Mouse (Mus musculus) C2C12 (cell line): Measurements from ENCODE around the gene Gramd1b. TPM values are rescaled to one million over a fixed set of nuclear protein-coding genes. Genes with fewer than 3 reads are reported as not detected.

Experiments
- H3K27me3 ChIP-seq: one replicate; pipeline ENCODE4 v1.6.1; 2011; ENCODE audit not compliant: control insufficient read depth, insufficient read depth, insufficient read length
- H3K36me3 ChIP-seq: one replicate; pipeline ENCODE4 v1.6.1; 2011; ENCODE audit not compliant: control insufficient read depth, insufficient read depth
- H3K4me3 ChIP-seq: one replicate; pipeline ENCODE4 v1.5.1; 2011; ENCODE audit warnings: mild to moderate bottlenecking, control low read depth; ENCODE audit not compliant: poor library complexity, insufficient read depth, severe bottlenecking
- H3K79me2 ChIP-seq: one replicate; pipeline ENCODE4 v1.6.1; 2011; ENCODE audit not compliant: control insufficient read depth, insufficient read depth
- H3K79me3 ChIP-seq: one replicate; pipeline ENCODE4 v1.6.1; 2011; ENCODE audit warnings: low read depth, control low read depth
- H3ac ChIP-seq: one replicate; pipeline ENCODE3; 2011; ENCODE audit warnings: low read depth; ENCODE audit not compliant: control insufficient read depth, insufficient read length
- CEBPB ChIP-seq: IDR thresholded peaks from one replicate; pipeline ENCODE4 v1.6.1; 2011; ENCODE audit warnings: low read depth, mild to moderate bottlenecking, control low read depth, moderate library complexity
- CTCF ChIP-seq: IDR thresholded peaks from one replicate; pipeline ENCODE4 v1.5.1; 2011; ENCODE audit not compliant: control insufficient read depth, insufficient read depth, insufficient read length
- FOSL1 ChIP-seq: IDR thresholded peaks from one replicate; pipeline ENCODE4 v1.8.0; 2011; ENCODE audit warnings: mild to moderate bottlenecking, low read length; ENCODE audit not compliant: poor library complexity, insufficient read depth, severe bottlenecking
- MAX ChIP-seq: IDR thresholded peaks from one replicate; pipeline ENCODE4 v1.6.1; 2011; ENCODE audit warnings: mild to moderate bottlenecking, control low read depth
- MYOD1 ChIP-seq: IDR thresholded peaks from one replicate; pipeline ENCODE4 v1.6.1; 2011; ENCODE audit warnings: low read depth; ENCODE audit not compliant: control insufficient read depth, insufficient read length
- MYOG ChIP-seq: IDR thresholded peaks from one replicate; pipeline ENCODE4 v1.6.1; 2011; ENCODE audit not compliant: control insufficient read depth, insufficient read length; ENCODE audit errors: extremely low read depth
- USF1 ChIP-seq: IDR thresholded peaks from one replicate; pipeline ENCODE4 v1.6.1; 2011; ENCODE audit warnings: low read depth, mild to moderate bottlenecking, control low read depth, moderate library complexity
- polyA plus RNA-seq: library from polyadenylated mRNA; unstranded; fragments of >200 nt; fragmentation: generic; extraction: Trizol; gene quantifications from one replicate; pipeline ENCODE4 v1.2.1, GENCODE M21; 2012; ENCODE audit warnings: missing spikeins

Gene Gramd1b
- polyA plus RNA-seq, 1 experiment, result 3.7 TPM

- TF ChIP-seq MYOG (no peak), CEBPB (no peak), MAX (no peak), USF1 (no peak), MYOD1 (no peak), FOSL1 (no peak), CTCF (no peak)
- no peaks in the 10 kb centered on the region for H3K36me3 ChIP-seq
- no peak overlapping the region for H3ac ChIP-seq
- no peaks in the 10 kb centered on the region for H3K27me3 ChIP-seq
- H3K79me2 ChIP-seq, result no peaks in the 10 kb centered on the region
- no peaks in the 10 kb centered on the region for H3K79me3 ChIP-seq
- no peak overlapping the region for H3K4me3 ChIP-seq
Measured at GRCm38 (mm10) chr9:40422368-40423057, 108.7 kb downstream of the Gramd1b start.

DNA sequence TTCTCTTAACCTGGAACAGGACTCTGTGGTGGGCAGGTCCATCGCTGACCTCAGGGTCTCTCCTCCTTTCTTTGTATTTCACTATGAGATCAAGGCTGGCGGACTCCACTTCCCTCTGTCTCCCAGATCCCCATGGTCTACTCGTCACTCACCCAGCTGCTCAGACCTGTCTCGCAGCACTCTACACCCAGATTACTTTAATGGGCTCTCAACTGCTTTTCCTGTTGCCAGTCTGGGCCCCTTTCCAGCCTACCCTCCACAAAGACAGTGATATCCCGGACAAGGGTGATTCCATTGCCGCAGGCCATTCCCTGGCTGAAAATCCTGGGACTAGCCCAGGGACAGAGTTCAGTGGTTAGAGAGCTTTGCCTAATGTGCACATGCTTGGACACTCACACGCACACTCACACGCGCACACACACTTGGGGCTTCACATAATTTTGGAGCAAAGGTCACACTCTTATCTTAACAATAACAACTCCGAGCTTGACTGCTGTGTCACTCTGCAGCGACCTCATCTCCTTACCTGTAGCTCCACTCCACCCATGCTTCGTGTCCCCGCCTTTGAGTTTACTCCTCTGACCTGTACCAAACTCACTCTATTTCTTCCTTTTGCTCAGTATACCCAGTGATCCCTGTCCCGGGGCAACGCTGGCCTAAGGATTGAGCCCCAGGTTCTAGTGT is 110.4 kb downstream of the Gramd1b start:
- Histone ChIP-seq H3K4me3 (no peak overlapping the region), H3K27me3 (no peaks in the 10 kb centered on the region), H3K36me3 (no peaks in the 10 kb centered on the region), H3K79me2 (no peaks in the 10 kb centered on the region), H3ac (no peak overlapping the region), H3K79me3 (no peaks in the 10 kb centered on the region)
- TF ChIP-seq MAX (no peak), CEBPB (no peak), MYOG (no peak), FOSL1 (no peak), CTCF (no peak), MYOD1 (no peak), USF1 (no peak)

DNA sequence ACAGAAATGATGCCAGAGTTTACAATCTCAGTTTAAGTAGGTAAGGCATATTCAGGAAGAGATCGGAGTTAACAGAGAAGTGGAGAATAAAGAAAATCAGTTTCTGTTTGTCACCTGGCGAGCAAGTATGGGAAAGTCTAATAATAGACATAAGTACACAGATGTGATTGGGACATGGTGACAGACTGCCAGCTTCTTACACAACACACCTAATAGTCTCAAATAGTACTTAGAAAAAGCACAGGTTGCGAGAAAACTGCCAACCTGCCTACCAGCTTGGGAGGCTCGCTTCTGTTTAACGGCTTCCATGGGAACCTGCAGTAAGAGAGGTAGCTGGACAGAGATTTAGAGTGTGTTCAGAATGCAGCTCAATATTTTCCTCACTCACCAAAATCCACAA is 112.4 kb downstream of the Gramd1b start:
- Histone ChIP-seq H3K27me3 (no peaks in the 10 kb centered on the region), H3K79me2 (no peaks in the 10 kb centered on the region), H3ac (no peak overlapping the region), H3K36me3 (no peaks in the 10 kb centered on the region), H3K79me3 (no peaks in the 10 kb centered on the region), H3K4me3 (no peak overlapping the region)
- no peak for TF ChIP-seq USF1
- TF ChIP-seq MAX, result no peak
- no peak for TF ChIP-seq MYOG
- TF ChIP-seq CTCF, result no peak

DNA sequence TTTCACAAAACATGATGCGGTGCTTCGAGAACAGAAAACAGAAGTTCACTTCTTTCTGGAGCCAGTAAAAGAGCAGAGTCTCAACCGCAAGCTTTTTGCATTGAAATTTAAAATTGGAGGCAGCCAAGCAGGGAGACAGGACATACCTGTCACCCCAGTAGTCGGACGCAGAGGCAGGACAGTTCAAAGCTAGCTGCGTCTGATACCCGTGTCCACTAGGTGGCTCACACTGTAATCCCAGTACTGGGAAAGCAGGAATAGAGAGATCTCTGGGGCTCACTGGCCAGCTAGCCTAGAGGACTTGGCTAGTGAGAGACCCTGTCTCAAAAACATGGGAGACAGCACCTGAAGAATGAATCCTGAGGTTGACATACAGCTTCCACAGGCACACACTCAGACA is 115.0 kb downstream of the Gramd1b start:
- Histone ChIP-seq H3K36me3 (no peaks in the 10 kb centered on the region), H3ac (no peak overlapping the region), H3K79me3 (no peaks in the 10 kb centered on the region), H3K79me2 (no peaks in the 10 kb centered on the region), H3K4me3 (no peak overlapping the region), H3K27me3 (no peaks in the 10 kb centered on the region)
- no peak for TF ChIP-seq FOSL1
- TF ChIP-seq CTCF, result no peak
- TF ChIP-seq MYOD1, result no peak
- no peak for TF ChIP-seq CEBPB
- no peak for TF ChIP-seq MYOG
- TF ChIP-seq MAX, result no peak
- no peak for TF ChIP-seq USF1

DNA sequence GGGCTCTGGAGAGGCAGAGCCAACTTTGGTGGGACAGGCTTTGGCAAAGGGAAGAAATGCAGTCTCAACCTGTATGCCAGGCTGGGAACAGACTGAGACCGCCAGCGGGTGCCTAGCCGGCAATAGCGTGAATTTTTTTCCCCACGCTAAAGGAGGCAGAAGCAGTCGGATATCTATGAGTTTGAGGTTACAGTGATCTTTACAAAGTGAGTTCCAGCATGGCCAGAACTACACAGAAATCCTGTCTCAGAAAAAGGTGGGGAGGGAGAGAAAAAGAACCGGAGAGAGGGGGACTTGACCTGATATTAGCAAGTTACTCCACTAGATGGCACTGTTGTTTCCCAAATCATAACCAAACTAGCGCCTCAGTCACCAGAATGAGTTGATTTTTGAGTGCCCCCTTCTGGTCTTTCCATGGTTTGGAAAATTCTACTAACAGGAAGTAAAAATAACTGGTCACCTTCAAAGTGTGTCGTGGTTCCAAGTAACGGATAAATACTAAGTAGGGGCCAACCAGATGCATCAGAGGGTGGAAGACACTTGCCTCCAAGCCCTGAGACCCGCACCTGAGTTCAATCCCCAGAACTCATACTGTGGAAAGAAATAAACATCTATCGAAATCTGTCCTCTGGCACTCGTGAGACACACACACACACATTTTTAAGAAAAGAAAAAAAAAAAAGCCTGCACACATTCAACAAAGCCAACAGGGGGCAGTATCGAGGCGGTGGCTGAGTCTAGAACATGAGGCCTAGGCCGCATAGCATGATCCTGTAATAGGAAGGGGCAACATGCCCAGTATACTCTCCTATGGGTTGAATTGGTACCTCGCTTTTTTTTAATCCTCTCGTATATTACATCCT is 116.0 kb downstream of the Gramd1b start:
- no peaks in the 10 kb centered on the region for H3K27me3 ChIP-seq
- no peaks in the 10 kb centered on the region for H3K36me3 ChIP-seq
- no peak overlapping the region for H3ac ChIP-seq
- TF ChIP-seq MYOG (no peak), USF1 (no peak)
- no peaks in the 10 kb centered on the region for H3K79me3 ChIP-seq
- peak overlapping the region; percentile 21 for H3K4me3 ChIP-seq
- H3K79me2 ChIP-seq, result no peaks in the 10 kb centered on the region

- Histone ChIP-seq H3K27me3 (no peaks in the 10 kb centered on the region), H3K36me3 (no peaks in the 10 kb centered on the region), H3K79me3 (no peaks in the 10 kb centered on the region), H3ac (no peak overlapping the region), H3K79me2 (no peaks in the 10 kb centered on the region), H3K4me3 (peak overlapping the region; percentile 21)
- TF ChIP-seq MAX (no peak), CTCF (no peak)
Measured at GRCm38 (mm10) chr9:40414498-40414903, 116.7 kb downstream of the Gramd1b start.
